In genomic region chrX:105006445-105006844, GRCm38 (mm10) we compare ENCODE assay signal across 8 mouse cellular contexts.
DNase-seq lines count a peak whose midpoint lies in the region; ATAC-seq and TF ChIP-seq lines count a peak whose summit lies in the region.

No protein-coding gene starts in this region.

- CTCF ChIA-PET in Patski (lab: Charles Lee) = interaction anchor here (1.0 kb wide), 1 partner anchor 28 kb away, joined by 3 read pairs; no protein-coding TSS in a partner anchor

- H3K36me3 ChIP-seq in hindbrain, embryonic 11.5 days (ENCODE audit: control insufficient read depth, insufficient read depth, low read length) = no peaks in the 10 kb centered on the region
- H3K36me3 ChIP-seq in hindbrain, embryonic 12.5 days = no peaks in the 10 kb centered on the region
- no peaks in the 10 kb centered on the region for H3K36me3 ChIP-seq in embryonic facial prominence, embryonic 10.5 days (replicated peaks)

- no peak overlapping the region for H3K4me3 ChIP-seq in hindbrain, embryonic 11.5 days (ENCODE audit: low read depth, low read length)
- no peak overlapping the region for H3K4me3 ChIP-seq in hindbrain, embryonic 12.5 days
- no peak overlapping the region for H3K4me3 ChIP-seq in embryonic facial prominence, embryonic 10.5 days

- in situ Hi-C loops in Patski (cut with MboI; ENCODE audit: low pct_unique_long_range_greater_than_20kb) = loop anchor here (5.0 to 25.0 kb wide), 2 partner anchors 824 to 1519 kb away; no protein-coding TSS in a partner anchor

- no peak for ATAC-seq in hindbrain, embryonic 11.5 days (ENCODE audit: low FRiP score)
- ATAC-seq in hindbrain, embryonic 12.5 days (ENCODE audit: low FRiP score) = no peak
- ATAC-seq in Patski = no peak

- no peaks in the 10 kb centered on the region for H3K4me1 ChIP-seq in hindbrain, embryonic 11.5 days (replicated peaks; ENCODE audit: control insufficient read depth, insufficient read depth, low read length)
- no peaks in the 10 kb centered on the region for H3K4me1 ChIP-seq in hindbrain, embryonic 12.5 days
- H3K4me1 ChIP-seq in embryonic facial prominence, embryonic 10.5 days = peaks cover 6% of the 10 kb centered on the region; the same call in 1 of the 2 replicates

- no peaks in the 10 kb centered on the region for H3K9me3 ChIP-seq in hindbrain, embryonic 11.5 days (ENCODE audit: control insufficient read depth, low read length)
- no peaks in the 10 kb centered on the region for H3K9me3 ChIP-seq in hindbrain, embryonic 12.5 days (replicated peaks)
- H3K9me3 ChIP-seq in embryonic facial prominence, embryonic 10.5 days = no peaks in the 10 kb centered on the region

- H3K4me2 ChIP-seq in hindbrain, embryonic 11.5 days (replicated peaks; ENCODE audit: low read depth, low read length) = no peak overlapping the region
- no peak overlapping the region for H3K4me2 ChIP-seq in hindbrain, embryonic 12.5 days (replicated peaks)

- peak; percentile 38 for DNase-seq in hindbrain, embryonic 11.5 days (ENCODE audit: low spot score)
- DNase-seq in B cell, adult 2 months = peak; percentile 34 to 41
- DNase-seq in Patski (ENCODE audit: low read depth, low spot score) = no peak
- DNase-seq in embryonic facial prominence, embryonic 10.5 days (ENCODE audit: low spot score) = peak; percentile 15
- peak; percentile 4 for DNase-seq in lung, postnatal 10 days
- no peak for DNase-seq in thymus, postnatal 10 days (ENCODE audit: low spot score in 2 of 2)
- DNase-seq in testis, postnatal 14 days (ENCODE audit: low spot score) = no peak

- POLR2A ChIA-PET in Patski (lab: Charles Lee) = no interaction called here

- H3K27ac ChIP-seq in hindbrain, embryonic 11.5 days (ENCODE audit: low read depth, low read length) = no peak overlapping the region
- no peak overlapping the region for H3K27ac ChIP-seq in hindbrain, embryonic 12.5 days
- no peak overlapping the region for H3K27ac ChIP-seq in embryonic facial prominence, embryonic 10.5 days (replicated peaks)

- TF ChIP-seq CTCF in Patski (IDR thresholded peaks at IDR 0.05) = peak; percentile 85

- H3K27me3 ChIP-seq in hindbrain, embryonic 11.5 days (ENCODE audit: control insufficient read depth, insufficient read depth, low read length) = peaks cover 13% of the 10 kb centered on the region
- H3K27me3 ChIP-seq in hindbrain, embryonic 12.5 days = peaks cover 57% of the 10 kb centered on the region
- H3K27me3 ChIP-seq in Patski = peaks cover 62% of the 10 kb centered on the region
- H3K27me3 ChIP-seq in embryonic facial prominence, embryonic 10.5 days (replicated peaks; ENCODE audit: low read depth, poor library complexity, severe bottlenecking) = peaks cover 93% of the 10 kb centered on the region

- no peak overlapping the region for H3K9ac ChIP-seq in hindbrain, embryonic 11.5 days (ENCODE audit: low read depth, low read length)
- no peak overlapping the region for H3K9ac ChIP-seq in hindbrain, embryonic 12.5 days

- WGBS in hindbrain, embryonic 11.5 days = 18% methylated on average over 2 of the region's 2 CpGs
- 18% methylated on average over 2 of the region's 2 CpGs for WGBS in hindbrain, embryonic 12.5 days
- 17% methylated on average over 2 of the region's 2 CpGs for WGBS in embryonic facial prominence, embryonic 10.5 days

Comparison
In these comparisons a context has a peak if more than half of its experiments do, and no peak if none do; other contexts are left out.
1. DNase-seq: peak in hindbrain, embryonic 11.5 days (single experiment), B cell, adult 2 months (2 of 2), embryonic facial prominence, embryonic 10.5 days (single experiment) and lung, postnatal 10 days (single experiment); none in Patski (single experiment), thymus, postnatal 10 days (0 of 2) and testis, postnatal 14 days (single experiment).